Mouse (Mus musculus): ENCODE measurements around the gene Mbl1. TPM values are rescaled to one million over a fixed set of nuclear protein-coding genes. Genes with fewer than 3 reads are reported as not detected.

Mbl1 gene
- polyA plus RNA-seq, 1 experiment from 2014 or later, result not detected

- Histone ChIP-seq H3K36me3 (no peaks in the 10 kb centered on the region), H3K4me2 (no peak overlapping the region; the same call in 1 of the 2 replicates), H3K4me1 (peaks cover 11% of the 10 kb centered on the region), H3K4me3 (no peak overlapping the region), H3K9me3 (no peaks in the 10 kb centered on the region), H3K27ac (replicated peaks) (peak overlapping the region; percentile 76), H3K27me3 (replicated peaks) (no peaks in the 10 kb centered on the region), H3K9ac (no peak overlapping the region)
- no peak; the same call in 1 of the 2 replicates for ATAC-seq (ENCODE audit: extremely low read depth, insufficient number of reproducible peaks, low FRiP score, low TSS enrichment)
- WGBS, result 25% methylated on average over 6 of the region's 6 CpGs
These were observed 46.9 kb downstream of the Mbl1 start for GRCm38 (mm10) chr14:41198037-41198730.

Other genes starting within 250 kb of the Mbl1 start
- 40.8 and 42.0 TPM in 2 replicates for gene Tspan14, start 184.7 kb upstream of the Mbl1 start, polyA plus RNA-seq (2015; fragmentation: Nextera tagmentation; extraction: Ambion mirVana)
- 48.6 and 50.4 TPM in 2 replicates for gene Fam213a, start 137.7 kb upstream of the Mbl1 start, polyA plus RNA-seq (2015; fragmentation: Nextera tagmentation; extraction: Ambion mirVana)
- 0.24 and 0.49 TPM in 2 replicates for gene Dydc2, start 82.2 kb upstream of the Mbl1 start, polyA plus RNA-seq (2015; fragmentation: Nextera tagmentation; extraction: Ambion mirVana)
- not detected in 2 replicates for gene Dydc1, start 78.5 kb upstream of the Mbl1 start, polyA plus RNA-seq (2015; fragmentation: Nextera tagmentation; extraction: Ambion mirVana)
- gene Mat1a, start 46.4 kb upstream of the Mbl1 start, polyA plus RNA-seq (2015; fragmentation: Nextera tagmentation; extraction: Ambion mirVana), result 0.31 and 0.50 TPM in 2 replicates
- gene Sftpa1, start 19.7 kb upstream of the Mbl1 start, polyA plus RNA-seq (2015; fragmentation: Nextera tagmentation; extraction: Ambion mirVana), result 0.71 and 1.3 TPM in 2 replicates
- not detected in 2 replicates for gene Sftpd, start 33.7 kb downstream of the Mbl1 start, polyA plus RNA-seq (2015; fragmentation: Nextera tagmentation; extraction: Ambion mirVana)
- not detected in 2 replicates for gene Gm2832, start 127.3 kb downstream of the Mbl1 start, polyA plus RNA-seq (2015; fragmentation: Nextera tagmentation; extraction: Ambion mirVana)
- gene Gm5798, start 197.2 kb downstream of the Mbl1 start, polyA plus RNA-seq (2015; fragmentation: Nextera tagmentation; extraction: Ambion mirVana), result not detected in 2 replicates
- gene Gm7945, start 234.9 kb downstream of the Mbl1 start, polyA plus RNA-seq (2015; fragmentation: Nextera tagmentation; extraction: Ambion mirVana), result not detected in 2 replicates